Mouse (Mus musculus) erythroblast, adult 5-6 weeks (primary cell): ENCODE measurements at regions not wholly inside any gene's neighbourhood (a gene's known extent, or its start where the extent isn't known, plus 50 kb on each side); places are given as distances from the start of the nearest gene placed in this dataset.
"Not testable (repeated sequence)": the region's sequence is repeated elsewhere in the genome, so short reads cannot be mapped to it uniquely, and the experiment has no call there.

Experiments used
- ATAC-seq: replicated peaks from 2 replicates; pipeline ENCODE4 v1.8.0; 2016; ENCODE audit warnings: moderate number of reproducible peaks, mild to moderate bottlenecking, moderate TSS enrichment, inconsistent platforms; ENCODE audit not compliant: poor library complexity, low FRiP score, severe bottlenecking

GRCm38 (mm10) chr14:71115798-71116432 is 516.3 kb upstream of the Fam160b2 start:
- ATAC-seq = no peak

GRCm38 (mm10) chr14:71115095-71115797 is 515.6 kb upstream of the Fam160b2 start:
- ATAC-seq = no peak

- ATAC-seq = no peak
These were observed 513.6 kb upstream of the Fam160b2 start for GRCm38 (mm10) chr14:71113198-71113597.

GRCm38 (mm10) chr14:71104617-71105016 is 505.0 kb upstream of the Fam160b2 start:
- no peak for ATAC-seq

GRCm38 (mm10) chr14:71103955-71104354 is 504.3 kb upstream of the Fam160b2 start:
- no peak for ATAC-seq

- ATAC-seq = no peak
These were observed 496.2 kb upstream of the Fam160b2 start for GRCm38 (mm10) chr14:71095661-71096422.

- ATAC-seq = no peak
These were observed 493.1 kb upstream of the Fam160b2 start for GRCm38 (mm10) chr14:71092626-71093326.

GRCm38 (mm10) chr14:71085721-71086120 is 486.1 kb upstream of the Fam160b2 start:
- ATAC-seq = no peak

- ATAC-seq = no peak
These were observed 482.7 kb upstream of the Fam160b2 start for GRCm38 (mm10) chr14:71082327-71082726.

GRCm38 (mm10) chr14:71075671-71076070 is 476.0 kb upstream of the Fam160b2 start:
- ATAC-seq = no peak

GRCm38 (mm10) chr14:71074019-71074418 is 474.4 kb upstream of the Fam160b2 start:
- ATAC-seq = no peak

GRCm38 (mm10) chr14:71065669-71066068 is 466.0 kb upstream of the Fam160b2 start:
- ATAC-seq = no peak

GRCm38 (mm10) chr14:71056601-71057000 is 457.0 kb upstream of the Fam160b2 start:
- ATAC-seq = no peak

- no peak for ATAC-seq
These were observed 455.8 kb upstream of the Fam160b2 start for GRCm38 (mm10) chr14:71055480-71055879.

- ATAC-seq = no peak
These were observed 454.4 kb upstream of the Fam160b2 start for GRCm38 (mm10) chr14:71053788-71054641.

- no peak for ATAC-seq
These were observed 447.5 kb upstream of the Fam160b2 start for GRCm38 (mm10) chr14:71047096-71047495.

GRCm38 (mm10) chr14:71043879-71044770 is 444.5 kb upstream of the Fam160b2 start:
- ATAC-seq = not testable (repeated sequence)

GRCm38 (mm10) chr14:71036620-71037019 is 437.0 kb upstream of the Fam160b2 start:
- ATAC-seq = no peak
